Mouse (Mus musculus) neural tube, embryonic 13.5 days (tissue): ENCODE measurements around the gene Gm10037. TPM values are rescaled to one million over a fixed set of nuclear protein-coding genes. Genes with fewer than 3 reads are reported as not detected.

Experiments
- polyA plus RNA-seq: library from polyadenylated mRNA; unstranded; fragments of >200 nt; fragmentation: Nextera tagmentation; extraction: Ambion mirVana; gene quantifications from 2 replicates; pipeline ENCODE4 v1.2.1, GENCODE M21; 2015

The Gm10037 gene
- polyA plus RNA-seq, 1 experiment from 2014 or later: 6.5 TPM

Other genes with a start within 250 kb of the Gm10037 start
- 4.5 and 5.0 TPM in 2 replicates for gene Zfp729b, start 221.4 kb upstream of the Gm10037 start, polyA plus RNA-seq
- not detected in 2 replicates for gene Gm49345, start 193.3 kb upstream of the Gm10037 start, polyA plus RNA-seq
- gene Zfp729a, start 193.3 kb upstream of the Gm10037 start, polyA plus RNA-seq: 2.6 and 2.7 TPM in 2 replicates
- 13.0 and 15.4 TPM in 2 replicates for gene Zfp738, start 144.0 kb upstream of the Gm10037 start, polyA plus RNA-seq
- gene Zfp65, start 101.9 kb upstream of the Gm10037 start, polyA plus RNA-seq: 8.5 and 9.5 TPM in 2 replicates
- gene Zfp85, start 75.9 kb upstream of the Gm10037 start, polyA plus RNA-seq: 7.2 and 8.0 TPM in 2 replicates
- 2.4 and 2.8 TPM in 2 replicates for gene Zfp493, start 51.4 kb upstream of the Gm10037 start, polyA plus RNA-seq
- gene Zfp273, start 17.4 kb upstream of the Gm10037 start, polyA plus RNA-seq: 12.8 TPM in 2 replicates
- not detected in 2 replicates for gene BC048507, start 32.2 kb downstream of the Gm10037 start, polyA plus RNA-seq